Mouse (Mus musculus) spleen, adult 2 months (tissue): ENCODE measurements around the gene Exoc5.

Source experiments
- CTCF ChIP-seq: fragments of 200-500 bp; IDR thresholded peaks from 2 replicates; pipeline ENCODE4 v1.5.1; 2011; ENCODE audit warnings: mild to moderate bottlenecking, inconsistent platforms; ENCODE audit not compliant: insufficient read depth, insufficient read length, insufficient replicate concordance; ENCODE audit errors: extremely low read depth
- POLR2A ChIP-seq: fragments of 200-500 bp; IDR thresholded peaks from 2 replicates; pipeline ENCODE4 v1.6.1; 2011; ENCODE audit warnings: low read depth, low read length, inconsistent platforms

DNA sequence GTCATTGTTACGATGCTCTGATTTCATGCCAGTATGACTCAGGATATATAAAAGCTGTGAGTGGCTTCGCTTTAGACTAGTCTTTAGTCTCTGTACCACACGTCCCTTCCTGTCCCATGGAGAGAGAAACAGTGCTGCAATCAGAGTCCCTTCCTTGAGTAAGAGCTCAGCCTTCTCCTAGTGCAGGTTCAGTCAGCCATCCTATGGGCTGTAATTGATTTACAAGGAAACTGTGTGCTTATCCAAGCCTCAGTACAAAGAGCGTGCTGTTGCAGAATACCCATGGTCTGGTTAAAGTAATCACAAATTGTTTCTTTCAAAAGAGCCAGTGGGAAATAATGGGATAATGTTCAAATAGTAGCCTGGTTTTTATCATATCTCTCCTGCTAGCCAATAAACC is 20.1 kb upstream of the Exoc5 start:
- TF ChIP-seq POLR2A, result no peak
- TF ChIP-seq CTCF, result no peak
